Mouse (Mus musculus) embryonic facial prominence, embryonic 11.5 days (tissue): ENCODE measurements around the gene Ell3. TPM values are rescaled to one million over a fixed set of nuclear protein-coding genes. Genes with fewer than 3 reads are reported as not detected.

ENCODE experiments used
- ATAC-seq: fragments of 200-750 bp; cut with Nextera tagmentation; replicated peaks from 2 replicates; pipeline ENCODE4 v1.8.0; 2017; ENCODE audit warnings: low read depth; ENCODE audit not compliant: insufficient number of reproducible peaks, low FRiP score, low TSS enrichment
- DNase-seq: peaks from one replicate; pipeline ENCODE4 v3.0.0-alpha.2; 2015; ENCODE audit warnings: low spot score
- H3K27ac ChIP-seq: fragments of 300-500 bp; sonication (generic); replicated peaks from 2 replicates; pipeline ENCODE4 v1.5.1; 2014; ENCODE audit warnings: mild to moderate bottlenecking, low read depth, low read length, control low read depth
- H3K27me3 ChIP-seq: fragments of 300-500 bp; sonication (generic); 2 replicates; pipeline ENCODE4 v1.6.1; 2014; ENCODE audit warnings: mild to moderate bottlenecking, low read length, moderate library complexity, mixed read lengths; ENCODE audit not compliant: control insufficient read depth, insufficient read depth
- H3K36me3 ChIP-seq: fragments of 300-500 bp; sonication (generic); replicated peaks from 2 replicates; pipeline ENCODE4 v1.6.1; 2014; ENCODE audit warnings: low read depth, mild to moderate bottlenecking, low read length, moderate library complexity, mixed read lengths; ENCODE audit not compliant: control insufficient read depth, insufficient read depth
- H3K4me1 ChIP-seq: fragments of 300-500 bp; sonication (generic); 2 replicates; pipeline ENCODE4 v1.6.1; 2014; ENCODE audit warnings: low read length, mixed read lengths; ENCODE audit not compliant: control insufficient read depth, insufficient read depth
- H3K4me2 ChIP-seq: fragments of 300-500 bp; sonication (generic); 2 replicates; pipeline ENCODE4 v1.6.1; 2014; ENCODE audit warnings: low read depth, mild to moderate bottlenecking, control low read depth, low read length, moderate library complexity
- H3K4me3 ChIP-seq: fragments of 300-500 bp; sonication (generic); 2 replicates; pipeline ENCODE4 v1.5.1; 2014; ENCODE audit warnings: low read depth, low read length, control low read depth
- H3K9ac ChIP-seq: fragments of 300-500 bp; sonication (generic); replicated peaks from 2 replicates; pipeline ENCODE4 v1.6.1; 2014; ENCODE audit warnings: mild to moderate bottlenecking, control low read depth, low read length
- H3K9me3 ChIP-seq: fragments of 300-500 bp; sonication (generic); replicated peaks from 2 replicates; pipeline ENCODE4 v1.6.1; 2016; ENCODE audit warnings: mild to moderate bottlenecking, low read length, inconsistent platforms, mixed read lengths; ENCODE audit not compliant: control insufficient read depth
- WGBS: fragments of 180-500 bp; shearing (Covaris S2); extraction: QIAGEN DNeasy Blood & Tissue Kit; methylation state at CpG from one replicate; pipeline ENCODE4 v1.1.7; 2014; 5-methylcytosine and 5-hydroxymethylcytosine counted together
- polyA plus RNA-seq: library from polyadenylated mRNA; unstranded; fragments of >200 nt; fragmentation: Nextera tagmentation; extraction: Ambion mirVana; gene quantifications from 2 replicates; pipeline ENCODE4 v1.2.1, GENCODE M21; 2014

Gene Ell3
- polyA plus RNA-seq, 1 experiment from 2014 or later, result 9.5 TPM

GRCm38 (mm10) chr2:121423166-121423565 lies 20.9 kb downstream of the Ell3 start:
- Histone ChIP-seq H3K9me3 (no peaks in the 10 kb centered on the region), H3K27me3 (no peaks in the 10 kb centered on the region), H3K4me2 (no peak overlapping the region), H3K9ac (no peak overlapping the region), H3K27ac (no peak overlapping the region), H3K4me1 (no peaks in the 10 kb centered on the region), H3K36me3 (peaks cover 10% of the 10 kb centered on the region), H3K4me3 (no peak overlapping the region)
- DNase-seq, result no peak
- ATAC-seq, result no peak
- 89% methylated on average over 2 of the region's 2 CpGs for WGBS

- Histone ChIP-seq H3K27me3 (no peaks in the 10 kb centered on the region), H3K36me3 (peaks cover 9% of the 10 kb centered on the region), H3K9ac (no peak overlapping the region), H3K4me2 (no peak overlapping the region), H3K27ac (no peak overlapping the region), H3K4me1 (no peaks in the 10 kb centered on the region), H3K9me3 (no peaks in the 10 kb centered on the region), H3K4me3 (no peak overlapping the region)
- DNase-seq (no peak), ATAC-seq (no peak)
- WGBS, result 87% methylated on average over 3 of the region's 3 CpGs
Observed at GRCm38 (mm10) chr2:121418476-121418875, 25.6 kb downstream of the Ell3 start.

GRCm38 (mm10) chr2:121416356-121416755 lies 27.7 kb downstream of the Ell3 start:
- no peak for DNase-seq
- Histone ChIP-seq H3K4me1 (no peaks in the 10 kb centered on the region), H3K9ac (no peak overlapping the region), H3K4me2 (no peak overlapping the region), H3K27ac (no peak overlapping the region), H3K36me3 (peaks cover 7% of the 10 kb centered on the region), H3K4me3 (no peak overlapping the region), H3K9me3 (no peaks in the 10 kb centered on the region), H3K27me3 (no peaks in the 10 kb centered on the region)
- ATAC-seq, result no peak
- WGBS, result 95% methylated on average over 6 of the region's 6 CpGs

- no peaks in the 10 kb centered on the region for H3K9me3 ChIP-seq
- H3K36me3 ChIP-seq, result peaks cover 7% of the 10 kb centered on the region
- WGBS, result 87% methylated on average over 3 of the region's 3 CpGs
- H3K27me3 ChIP-seq, result no peaks in the 10 kb centered on the region
- H3K4me3 ChIP-seq, result peak overlapping the region; percentile 99
- no peak for DNase-seq
- H3K9ac ChIP-seq, result no peak overlapping the region
- H3K4me2 ChIP-seq, result peak overlapping the region; percentile 57
- ATAC-seq, result no peak
- H3K4me1 ChIP-seq, result no peaks in the 10 kb centered on the region
- no peak overlapping the region for H3K27ac ChIP-seq
Observed at GRCm38 (mm10) chr2:121415591-121415990, 28.5 kb downstream of the Ell3 start.

GRCm38 (mm10) chr2:121415103-121415502 lies 29.0 kb downstream of the Ell3 start:
- DNase-seq, result no peak
- peak overlapping the region; percentile 57 for H3K4me2 ChIP-seq
- H3K9me3 ChIP-seq, result no peaks in the 10 kb centered on the region
- H3K4me1 ChIP-seq, result no peaks in the 10 kb centered on the region
- no peaks in the 10 kb centered on the region for H3K27me3 ChIP-seq
- peaks cover 7% of the 10 kb centered on the region for H3K36me3 ChIP-seq
- H3K4me3 ChIP-seq, result peak overlapping the region; percentile 99
- H3K27ac ChIP-seq, result no peak overlapping the region
- 62% methylated on average over 3 of the region's 3 CpGs for WGBS
- peak overlapping the region; percentile 40 for H3K9ac ChIP-seq
- no peak for ATAC-seq

- H3K4me2 ChIP-seq, result peak overlapping the region; percentile 57
- H3K4me1 ChIP-seq, result no peaks in the 10 kb centered on the region
- peak; percentile 22 for ATAC-seq
- peak overlapping the region; percentile 97 for H3K27ac ChIP-seq
- H3K27me3 ChIP-seq, result no peaks in the 10 kb centered on the region
- H3K36me3 ChIP-seq, result peaks cover 7% of the 10 kb centered on the region
- peak overlapping the region; percentile 98 for H3K9ac ChIP-seq
- no peaks in the 10 kb centered on the region for H3K9me3 ChIP-seq
- DNase-seq, result peak; percentile 51
- H3K4me3 ChIP-seq, result peak overlapping the region; percentile 99
- under 1% methylated on average over 26 of the region's 32 CpGs for WGBS
Observed at GRCm38 (mm10) chr2:121414139-121414685, 29.9 kb downstream of the Ell3 start.

GRCm38 (mm10) chr2:121413387-121414042 lies 30.6 kb downstream of the Ell3 start, which contains the start of the genes Pdia3 and Catsper2:
TSS of gene Pdia3 (plus strand) at chr2:121413775.
TSS of gene Catsper2 (minus strand) at chr2:121413792.
- DNase-seq (peak; percentile 98), ATAC-seq (peak; percentile 99)
- Histone ChIP-seq H3K4me3 (peak within 1 kb of the TSS; percentile 99), H3K27ac (peak within 1 kb of the TSS; percentile 97), H3K9me3 (no peaks in the 10 kb centered on the region), H3K27me3 (no peaks in the 10 kb centered on the region), H3K36me3 (peaks cover 7% of the 10 kb centered on the region; the same call in 1 of the 2 replicates), H3K4me2 (peak within 1 kb of the TSS; percentile 61), H3K9ac (peak within 1 kb of the TSS; percentile 98), H3K4me1 (no peaks in the 10 kb centered on the region)
- WGBS, result under 1% methylated on average over 62 of the region's 68 CpGs

- Histone ChIP-seq H3K36me3 (0 out of 2 replicates have a peak, but pooled peaks cover 3% of the 10 kb centered on the region), H3K27me3 (no peaks in the 10 kb centered on the region), H3K9ac (peak overlapping the region; percentile 63), H3K4me3 (peak overlapping the region; percentile 99), H3K9me3 (no peaks in the 10 kb centered on the region), H3K4me1 (no peaks in the 10 kb centered on the region), H3K27ac (peak overlapping the region; percentile 97), H3K4me2 (peak overlapping the region; percentile 61)
- DNase-seq, result no peak
- 18% methylated on average over 4 of the region's 4 CpGs for WGBS
- ATAC-seq, result peak; percentile 5; the same call in 1 of the 2 replicates
Observed at GRCm38 (mm10) chr2:121412843-121413386, 31.2 kb downstream of the Ell3 start.
